Mouse (Mus musculus) cerebellum, adult 9-10 months (tissue): ENCODE measurements around the gene Gm11011.
"Not testable (repeated sequence)": the region's sequence is repeated elsewhere in the genome, so short reads cannot be mapped to it uniquely, and the experiment has no call there.

ENCODE experiments used
- DNase-seq: peaks from one replicate; pipeline ENCODE4 v3.0.0; 2022

Gene Gm11011

DNA sequence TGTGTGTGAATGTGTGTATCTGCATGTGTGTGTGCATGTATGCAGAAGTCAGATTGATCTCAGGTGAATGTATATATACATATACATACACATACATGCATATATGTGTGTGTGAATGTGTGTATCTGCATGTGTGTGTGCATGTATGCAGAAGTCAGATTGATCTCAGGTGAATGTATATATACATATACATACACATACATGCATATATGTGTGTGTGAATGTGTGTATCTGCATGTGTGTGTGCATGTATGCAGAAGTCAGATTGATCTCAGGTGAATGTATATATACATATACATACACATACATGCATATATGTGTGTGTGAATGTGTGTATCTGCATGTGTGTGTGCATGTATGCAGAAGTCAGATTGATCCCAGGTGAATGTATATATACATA is at the start of gene Gm11011:
Gm11011 (minus strand) TSS at position 101 of the 400 bp plus-strand sequence.
- DNase-seq: not testable (repeated sequence)

DNA sequence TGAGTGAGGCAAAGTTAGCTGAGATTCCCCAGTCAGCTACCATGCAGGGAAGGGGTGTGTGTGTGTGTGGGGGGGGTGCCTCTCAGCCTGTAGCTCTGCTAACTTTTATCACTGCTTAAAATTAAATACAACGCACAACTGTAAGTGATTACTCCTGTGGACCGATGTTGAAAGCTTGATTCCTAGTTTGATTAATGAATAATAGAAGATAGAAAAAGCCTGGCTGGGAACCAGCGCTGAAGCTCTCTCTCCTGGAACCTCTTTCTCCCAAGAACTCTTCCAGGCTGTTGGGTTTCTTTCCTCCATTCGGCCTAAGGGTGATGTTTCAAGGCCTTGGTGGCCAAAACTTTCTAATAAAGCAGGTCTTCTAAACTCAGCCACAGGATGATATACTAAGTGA is 48.9 kb upstream of the Gm11011 start:
- DNase-seq: no peak

GRCm38 (mm10) chr2:169635428-169635827 is 47.9 kb upstream of the Gm11011 start:
- DNase-seq: no peak

GRCm38 (mm10) chr2:169634619-169635382 is 47.3 kb upstream of the Gm11011 start:
- DNase-seq: no peak

DNA sequence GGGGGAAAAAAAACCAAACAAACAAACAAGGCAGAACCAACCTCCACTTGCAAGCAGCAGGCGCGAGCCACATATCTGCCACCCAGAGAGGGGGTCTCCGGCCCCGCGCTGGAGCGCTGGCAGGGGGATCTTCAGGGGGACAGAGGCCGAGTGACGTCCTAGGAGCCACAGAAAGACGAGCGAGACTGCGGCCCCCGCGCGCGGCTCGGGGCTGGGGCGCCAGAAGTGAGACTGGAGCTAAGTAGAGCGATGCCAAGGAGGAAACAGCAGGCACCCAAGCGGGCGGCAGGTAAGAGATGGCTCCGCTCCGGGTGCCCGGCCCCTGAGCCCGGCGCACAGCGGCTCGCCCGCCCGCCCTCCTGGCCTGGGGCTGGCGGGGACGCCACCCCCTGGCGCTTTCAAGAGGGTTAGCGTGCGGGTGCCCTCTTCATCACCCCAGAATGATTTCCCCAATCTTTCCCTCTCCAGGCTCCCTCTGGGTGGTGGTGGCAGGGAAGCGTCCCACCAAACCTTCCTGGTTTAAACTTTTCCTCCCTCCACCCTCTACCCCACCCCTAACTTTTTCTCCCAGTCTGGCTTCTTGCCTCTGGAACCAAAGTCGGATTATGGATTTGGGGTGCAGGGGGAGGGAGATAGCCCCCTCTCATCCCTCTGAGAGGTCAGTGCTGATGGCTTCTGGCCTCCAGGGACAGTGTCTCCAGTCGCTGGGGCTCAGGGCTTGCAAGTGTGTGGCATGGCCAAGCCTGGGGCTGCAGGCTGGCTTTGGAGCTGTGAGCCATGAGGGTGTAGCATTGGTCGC is 46.1 kb upstream of the Gm11011 start:
- DNase-seq: no peak

GRCm38 (mm10) chr2:169632338-169633151 is 45.0 kb upstream of the Gm11011 start, which contains the start of gene Tshz2:
TSS of gene Tshz2 (plus strand) at chr2:169633013.
- no peak for DNase-seq

- no peak for DNase-seq
These were observed 42.5 kb upstream of the Gm11011 start for GRCm38 (mm10) chr2:169630070-169630469.

DNA sequence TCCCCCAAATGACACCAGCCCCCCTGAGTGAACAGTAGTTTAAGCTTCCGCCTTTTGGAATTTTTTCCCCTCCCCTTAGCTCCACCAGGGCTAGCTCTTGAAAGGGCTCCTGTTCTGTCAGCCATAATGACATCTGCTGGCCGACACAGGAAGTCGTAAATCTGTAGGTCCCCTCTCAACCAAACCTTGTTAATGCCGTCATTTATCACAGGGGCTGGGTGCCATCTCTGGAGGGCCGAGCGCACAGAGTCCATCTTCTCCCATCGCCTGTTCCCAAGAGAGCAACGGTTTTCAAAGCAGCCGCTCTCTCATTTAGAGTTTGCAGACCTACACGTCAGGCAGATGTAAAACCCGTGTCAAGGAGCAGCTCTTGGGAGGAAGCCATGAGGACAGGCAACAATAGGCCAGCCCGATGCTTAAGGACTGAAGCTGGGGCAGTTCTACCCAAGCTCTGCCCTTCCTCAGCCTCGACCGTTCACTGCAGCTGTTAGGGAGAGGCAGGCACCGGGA is 33.7 kb upstream of the Gm11011 start:
- no peak for DNase-seq

- DNase-seq: no peak
These were observed 28.5 kb upstream of the Gm11011 start for GRCm38 (mm10) chr2:169615998-169616397.

- DNase-seq: no peak
These were observed 27.1 kb upstream of the Gm11011 start for GRCm38 (mm10) chr2:169614683-169615082.

DNA sequence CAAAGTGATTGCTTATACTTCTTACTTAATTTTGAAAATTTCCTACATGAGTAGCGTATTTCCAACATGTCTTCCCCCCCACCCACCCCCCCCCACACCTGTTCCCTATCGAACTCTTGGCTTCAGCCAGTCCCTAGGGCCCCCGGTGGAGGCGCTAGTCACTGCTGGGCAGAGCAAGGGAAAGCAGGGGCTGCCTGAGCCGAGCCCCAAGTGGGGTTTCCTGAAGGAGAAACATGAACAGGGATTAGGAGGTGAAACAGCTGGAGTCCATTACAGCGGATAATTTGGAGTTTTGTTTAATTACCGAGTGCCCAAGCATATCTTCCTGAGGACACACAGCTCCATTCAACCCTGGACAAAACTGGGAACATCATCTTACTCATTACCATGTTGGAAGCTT is 24.0 kb upstream of the Gm11011 start:
- DNase-seq: no peak

GRCm38 (mm10) chr2:169610882-169611281 is 23.3 kb upstream of the Gm11011 start:
- DNase-seq: no peak

GRCm38 (mm10) chr2:169609956-169610355 is 22.4 kb upstream of the Gm11011 start:
- DNase-seq: no peak

GRCm38 (mm10) chr2:169607787-169608186 is 20.2 kb upstream of the Gm11011 start:
- no peak for DNase-seq

- no peak for DNase-seq
These were observed 19.5 kb upstream of the Gm11011 start for GRCm38 (mm10) chr2:169606901-169607678.

- DNase-seq: no peak
These were observed 12.6 kb upstream of the Gm11011 start for GRCm38 (mm10) chr2:169600163-169600562.

- no peak for DNase-seq
These were observed 12.0 kb upstream of the Gm11011 start for GRCm38 (mm10) chr2:169599591-169599990.

- no peak for DNase-seq
These were observed 10.4 kb upstream of the Gm11011 start for GRCm38 (mm10) chr2:169597971-169598370.

- DNase-seq: no peak
These were observed 9.8 kb upstream of the Gm11011 start for GRCm38 (mm10) chr2:169597357-169597756.

DNA sequence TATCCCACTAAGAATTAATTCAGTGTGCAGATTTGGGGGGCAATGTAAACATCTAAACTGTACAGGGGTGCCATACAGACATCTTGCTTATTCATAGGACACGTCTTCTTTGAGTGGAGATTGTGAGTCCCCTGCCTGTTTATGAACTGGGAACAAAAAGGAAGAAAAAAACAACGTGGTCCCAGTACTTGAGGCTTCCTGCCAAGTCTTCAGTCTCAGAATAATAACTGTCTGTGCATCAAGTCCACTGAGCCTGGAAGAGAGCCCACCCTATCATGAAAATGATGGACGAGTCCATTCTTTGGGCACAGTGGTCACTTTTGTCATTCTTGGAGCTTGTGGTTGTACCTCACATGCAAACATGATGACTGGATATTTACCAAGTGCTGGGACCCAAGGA is 6.2 kb upstream of the Gm11011 start:
- no peak for DNase-seq

GRCm38 (mm10) chr2:169590412-169590811 is 2.9 kb upstream of the Gm11011 start:
- DNase-seq: no peak

- DNase-seq: no peak
These were observed 2.2 kb upstream of the Gm11011 start for GRCm38 (mm10) chr2:169589697-169590096.
